Mouse (Mus musculus): Measurements from ENCODE around the gene Bmyc. TPM values are rescaled to one million over a fixed set of nuclear protein-coding genes. Genes with fewer than 3 reads are reported as not detected.
A peak's percentile ranks its signal among the peaks of the same experiment; 100 is the strongest.
"Not testable (repeated sequence)": the region's sequence is repeated elsewhere in the genome, so short reads cannot be mapped to it uniquely, and the experiment has no call there.

The Bmyc gene
- polyA plus RNA-seq, 1 experiment from 2014 or later, result 72.5 TPM

- ATAC-seq (replicated peaks; ENCODE audit: insufficient number of reproducible peaks, low FRiP score, low TSS enrichment, low read depth) (no peak), DNase-seq (ENCODE audit: low spot score) (no peak)
- Histone ChIP-seq H3K27ac (replicated peaks; ENCODE audit: low read depth, low read length) (no peak overlapping the region), H3K27me3 (ENCODE audit: control insufficient read depth, insufficient read depth, low read length) (no peaks in the 10 kb centered on the region), H3K4me2 (ENCODE audit: low read depth, low read length) (no peak overlapping the region), H3K9me3 (replicated peaks; ENCODE audit: control insufficient read depth, low read length) (no peaks in the 10 kb centered on the region), H3K9ac (replicated peaks; ENCODE audit: low read length) (no peak overlapping the region), H3K4me3 (ENCODE audit: low read depth, low read length) (no peak overlapping the region), H3K4me1 (ENCODE audit: control insufficient read depth, insufficient read depth, low read length) (no peaks in the 10 kb centered on the region), H3K36me3 (replicated peaks; ENCODE audit: control insufficient read depth, insufficient read depth, low read depth, low read length) (no peaks in the 10 kb centered on the region)
- WGBS, result 81% methylated on average over 5 of the region's 5 CpGs
These were observed 5.5 kb upstream of the Bmyc start for GRCm38 (mm10) chr2:25701001-25701400.

GRCm38 (mm10) chr2:25703706-25704105 lies 2.8 kb upstream of the Bmyc start:
- DNase-seq (ENCODE audit: low spot score) (no peak), ATAC-seq (replicated peaks; ENCODE audit: insufficient number of reproducible peaks, low FRiP score, low TSS enrichment, low read depth) (no peak)
- 86% methylated on average over 4 of the region's 4 CpGs for WGBS
- no peaks in the 10 kb centered on the region for H3K36me3 ChIP-seq (replicated peaks; ENCODE audit: control insufficient read depth, insufficient read depth, low read depth, low read length)
- no peak overlapping the region for H3K4me2 ChIP-seq (ENCODE audit: low read depth, low read length)
- no peak overlapping the region for H3K27ac ChIP-seq (replicated peaks; ENCODE audit: low read depth, low read length)
- H3K4me3 ChIP-seq (ENCODE audit: low read depth, low read length), result no peak overlapping the region
- no peak overlapping the region for H3K9ac ChIP-seq (replicated peaks; ENCODE audit: low read length)
- H3K27me3 ChIP-seq (ENCODE audit: control insufficient read depth, insufficient read depth, low read length), result no peaks in the 10 kb centered on the region
- no peaks in the 10 kb centered on the region for H3K4me1 ChIP-seq (ENCODE audit: control insufficient read depth, insufficient read depth, low read length)
- H3K9me3 ChIP-seq (replicated peaks; ENCODE audit: control insufficient read depth, low read length), result no peaks in the 10 kb centered on the region

GRCm38 (mm10) chr2:25708121-25708520 lies 1.6 kb downstream of the Bmyc start:
- ATAC-seq (replicated peaks; ENCODE audit: insufficient number of reproducible peaks, low FRiP score, low TSS enrichment, low read depth), result no peak
- H3K27ac ChIP-seq (replicated peaks; ENCODE audit: low read depth, low read length), result no peak overlapping the region
- DNase-seq (ENCODE audit: low spot score), result peak; percentile 56
- no peak overlapping the region for H3K9ac ChIP-seq (replicated peaks; ENCODE audit: low read length)
- H3K27me3 ChIP-seq (ENCODE audit: control insufficient read depth, insufficient read depth, low read length), result no peaks in the 10 kb centered on the region
- no peaks in the 10 kb centered on the region for H3K4me1 ChIP-seq (ENCODE audit: control insufficient read depth, insufficient read depth, low read length)
- H3K36me3 ChIP-seq (replicated peaks; ENCODE audit: control insufficient read depth, insufficient read depth, low read depth, low read length), result no peaks in the 10 kb centered on the region
- H3K4me3 ChIP-seq (ENCODE audit: low read depth, low read length), result no peak overlapping the region
- no peak overlapping the region for H3K4me2 ChIP-seq (ENCODE audit: low read depth, low read length)
- 69% methylated on average over 2 of the region's 2 CpGs for WGBS
- no peaks in the 10 kb centered on the region for H3K9me3 ChIP-seq (replicated peaks; ENCODE audit: control insufficient read depth, low read length)

- H3K4me3 ChIP-seq (ENCODE audit: low read depth, low read length), result not testable (repeated sequence)
These were observed 2.5 kb downstream of the Bmyc start for GRCm38 (mm10) chr2:25709056-25709455.

GRCm38 (mm10) chr2:25709791-25710190 lies 3.3 kb downstream of the Bmyc start:
- not testable (repeated sequence) for H3K4me2 ChIP-seq (ENCODE audit: low read depth, low read length); H3K36me3 ChIP-seq (replicated peaks; ENCODE audit: control insufficient read depth, insufficient read depth, low read depth, low read length); H3K27me3 ChIP-seq (ENCODE audit: control insufficient read depth, insufficient read depth, low read length); H3K27ac ChIP-seq (replicated peaks; ENCODE audit: low read depth, low read length); DNase-seq (ENCODE audit: low spot score); H3K9me3 ChIP-seq (replicated peaks; ENCODE audit: control insufficient read depth, low read length); ATAC-seq (replicated peaks; ENCODE audit: insufficient number of reproducible peaks, low FRiP score, low TSS enrichment, low read depth); H3K4me1 ChIP-seq (ENCODE audit: control insufficient read depth, insufficient read depth, low read length); H3K9ac ChIP-seq (replicated peaks; ENCODE audit: low read length); H3K4me3 ChIP-seq (ENCODE audit: low read depth, low read length)
- 68% methylated on average over 2 of the region's 2 CpGs for WGBS

More at GRCm38 (mm10) chr2:25709056-25709455, 2.5 kb downstream of the Bmyc start:
- not testable (repeated sequence) for H3K4me2 ChIP-seq (ENCODE audit: low read depth, low read length); ATAC-seq (replicated peaks; ENCODE audit: insufficient number of reproducible peaks, low FRiP score, low TSS enrichment, low read depth); H3K4me1 ChIP-seq (ENCODE audit: control insufficient read depth, insufficient read depth, low read length); H3K9ac ChIP-seq (replicated peaks; ENCODE audit: low read length); DNase-seq (ENCODE audit: low spot score); H3K36me3 ChIP-seq (replicated peaks; ENCODE audit: control insufficient read depth, insufficient read depth, low read depth, low read length); H3K27ac ChIP-seq (replicated peaks; ENCODE audit: low read depth, low read length); H3K9me3 ChIP-seq (replicated peaks; ENCODE audit: control insufficient read depth, low read length); H3K27me3 ChIP-seq (ENCODE audit: control insufficient read depth, insufficient read depth, low read length)
- 97% methylated on average over 1 of the region's 1 CpGs for WGBS

GRCm38 (mm10) chr2:25711641-25712040 lies 5.1 kb downstream of the Bmyc start:
- H3K4me2 ChIP-seq (ENCODE audit: low read depth, low read length); H3K9ac ChIP-seq (replicated peaks; ENCODE audit: low read length); H3K27me3 ChIP-seq (ENCODE audit: control insufficient read depth, insufficient read depth, low read length); H3K27ac ChIP-seq (replicated peaks; ENCODE audit: low read depth, low read length); H3K36me3 ChIP-seq (replicated peaks; ENCODE audit: control insufficient read depth, insufficient read depth, low read depth, low read length); H3K9me3 ChIP-seq (replicated peaks; ENCODE audit: control insufficient read depth, low read length); ATAC-seq (replicated peaks; ENCODE audit: insufficient number of reproducible peaks, low FRiP score, low TSS enrichment, low read depth); H3K4me3 ChIP-seq (ENCODE audit: low read depth, low read length); H3K4me1 ChIP-seq (ENCODE audit: control insufficient read depth, insufficient read depth, low read length): not testable (repeated sequence)
- WGBS, result 34% methylated on average over 3 of the region's 3 CpGs
- DNase-seq (ENCODE audit: low spot score), result peak; percentile 9

- no peak for ATAC-seq (replicated peaks; ENCODE audit: insufficient number of reproducible peaks, low FRiP score, low TSS enrichment, low read depth)
- H3K4me3 ChIP-seq (ENCODE audit: low read depth, low read length), result no peak overlapping the region
- no peaks in the 10 kb centered on the region for H3K27me3 ChIP-seq (ENCODE audit: control insufficient read depth, insufficient read depth, low read length)
- H3K4me2 ChIP-seq (ENCODE audit: low read depth, low read length), result no peak overlapping the region
- H3K9ac ChIP-seq (replicated peaks; ENCODE audit: low read length), result no peak overlapping the region
- no peaks in the 10 kb centered on the region for H3K36me3 ChIP-seq (replicated peaks; ENCODE audit: control insufficient read depth, insufficient read depth, low read depth, low read length)
- no peak overlapping the region for H3K27ac ChIP-seq (replicated peaks; ENCODE audit: low read depth, low read length)
- DNase-seq (ENCODE audit: low spot score), result no peak
- no peaks in the 10 kb centered on the region for H3K4me1 ChIP-seq (ENCODE audit: control insufficient read depth, insufficient read depth, low read length)
- no peaks in the 10 kb centered on the region for H3K9me3 ChIP-seq (replicated peaks; ENCODE audit: control insufficient read depth, low read length)
These were observed 10.7 kb downstream of the Bmyc start for GRCm38 (mm10) chr2:25717222-25717621.

- 46% methylated on average over 2 of the region's 2 CpGs for WGBS
- no peaks in the 10 kb centered on the region for H3K4me1 ChIP-seq (ENCODE audit: control insufficient read depth, insufficient read depth, low read length)
- no peak overlapping the region for H3K9ac ChIP-seq (replicated peaks; ENCODE audit: low read length)
- DNase-seq (ENCODE audit: low spot score), result no peak
- H3K4me2 ChIP-seq (ENCODE audit: low read depth, low read length), result no peak overlapping the region
- no peaks in the 10 kb centered on the region for H3K9me3 ChIP-seq (replicated peaks; ENCODE audit: control insufficient read depth, low read length)
- H3K36me3 ChIP-seq (replicated peaks; ENCODE audit: control insufficient read depth, insufficient read depth, low read depth, low read length), result no peaks in the 10 kb centered on the region
- H3K4me3 ChIP-seq (ENCODE audit: low read depth, low read length), result no peak overlapping the region
- no peak for ATAC-seq (replicated peaks; ENCODE audit: insufficient number of reproducible peaks, low FRiP score, low TSS enrichment, low read depth)
- no peaks in the 10 kb centered on the region for H3K27me3 ChIP-seq (ENCODE audit: control insufficient read depth, insufficient read depth, low read length)
- no peak overlapping the region for H3K27ac ChIP-seq (replicated peaks; ENCODE audit: low read depth, low read length)
These were observed 26.8 kb downstream of the Bmyc start for GRCm38 (mm10) chr2:25733199-25733930.
